Mouse (Mus musculus) G1E (cell line): ENCODE measurements around the gene Ift46. TPM values are rescaled to one million over a fixed set of nuclear protein-coding genes. Genes with fewer than 3 reads are reported as not detected.
A peak's percentile ranks its signal among the peaks of the same experiment; 100 is the strongest.

ENCODE experiments used
- ATAC-seq: 2 replicates; pipeline ENCODE4 v1.8.0; 2016; ENCODE audit warnings: mild to moderate bottlenecking; ENCODE audit not compliant: insufficient number of reproducible peaks, poor library complexity, low FRiP score, severe bottlenecking; ENCODE audit errors: extremely low read depth
- DNase-seq: peaks from one replicate; pipeline ENCODE4 v3.0.0; 2012; ENCODE audit warnings: low spot score
- H3K27me3 ChIP-seq: 2 replicates; pipeline ENCODE4 v1.6.1; 2012; ENCODE audit warnings: mild to moderate bottlenecking, low read length, inconsistent platforms; ENCODE audit not compliant: insufficient read depth
- H3K36me3 ChIP-seq: replicated peaks from 2 replicates; pipeline ENCODE3; 2012; ENCODE audit warnings: mild to moderate bottlenecking, inconsistent platforms
- H3K4me1 ChIP-seq: 2 replicates; pipeline ENCODE4 v1.6.1; 2012; ENCODE audit warnings: low read depth, low read length, inconsistent platforms, mixed read lengths; ENCODE audit not compliant: insufficient read depth
- H3K4me3 ChIP-seq: 2 replicates; pipeline ENCODE4 v1.5.1; 2012; ENCODE audit warnings: low read depth, mild to moderate bottlenecking, inconsistent platforms, low read length, moderate library complexity, mixed read lengths
- H3K9me3 ChIP-seq: replicated peaks from 2 replicates; pipeline ENCODE4 v1.6.1; 2012; ENCODE audit warnings: inconsistent platforms
- CTCF ChIP-seq: IDR thresholded peaks from 2 replicates; pipeline ENCODE4 v1.5.1; 2012; ENCODE audit warnings: low read depth, low read length, inconsistent platforms, mixed read lengths
- GATA1 ChIP-seq: IDR thresholded peaks from 2 replicates; pipeline ENCODE4 v1.6.1; 2012; ENCODE audit warnings: borderline replicate concordance, low read length, inconsistent platforms, mixed read lengths
- GATA2 ChIP-seq: IDR thresholded peaks from 2 replicates; pipeline ENCODE4 v1.6.1; 2012; ENCODE audit warnings: low read depth, low read length, inconsistent platforms, borderline replicate concordance
- POLR2AphosphoS5 ChIP-seq: IDR thresholded peaks from 2 replicates; pipeline ENCODE4 v1.6.1; 2012; ENCODE audit warnings: low read depth, low read length, inconsistent platforms; ENCODE audit not compliant: insufficient replicate concordance
- TAL1 ChIP-seq: conservative IDR thresholded peaks from 2 replicates; pipeline ENCODE4 v1.6.1; 2012; ENCODE audit warnings: low read depth, low read length, inconsistent platforms, mixed read lengths
- polyA plus RNA-seq: library from polyadenylated mRNA; stranded (reverse); fragments of >175 nt; gene quantifications from 2 replicates; pipeline ENCODE4 v1.2.3, GENCODE M21; 2012
- total RNA-seq, 2 experiments: library from RNA; stranded (forward) in 1 of 2; stranded (reverse) in 1 of 2; fragments of 200-1000 nt in 1 of 2; fragments of >200 nt in 1 of 2; fragmentation: Nextera tagmentation in 1 of 2; gene quantifications; 2 replicates each; pipeline ENCODE4 v1.2.3; 2014 to 2017

Gene Ift46
- total and polyA plus RNA-seq, 3 experiments = 1.8 to 78.2 (median 32.5) TPM

DNA sequence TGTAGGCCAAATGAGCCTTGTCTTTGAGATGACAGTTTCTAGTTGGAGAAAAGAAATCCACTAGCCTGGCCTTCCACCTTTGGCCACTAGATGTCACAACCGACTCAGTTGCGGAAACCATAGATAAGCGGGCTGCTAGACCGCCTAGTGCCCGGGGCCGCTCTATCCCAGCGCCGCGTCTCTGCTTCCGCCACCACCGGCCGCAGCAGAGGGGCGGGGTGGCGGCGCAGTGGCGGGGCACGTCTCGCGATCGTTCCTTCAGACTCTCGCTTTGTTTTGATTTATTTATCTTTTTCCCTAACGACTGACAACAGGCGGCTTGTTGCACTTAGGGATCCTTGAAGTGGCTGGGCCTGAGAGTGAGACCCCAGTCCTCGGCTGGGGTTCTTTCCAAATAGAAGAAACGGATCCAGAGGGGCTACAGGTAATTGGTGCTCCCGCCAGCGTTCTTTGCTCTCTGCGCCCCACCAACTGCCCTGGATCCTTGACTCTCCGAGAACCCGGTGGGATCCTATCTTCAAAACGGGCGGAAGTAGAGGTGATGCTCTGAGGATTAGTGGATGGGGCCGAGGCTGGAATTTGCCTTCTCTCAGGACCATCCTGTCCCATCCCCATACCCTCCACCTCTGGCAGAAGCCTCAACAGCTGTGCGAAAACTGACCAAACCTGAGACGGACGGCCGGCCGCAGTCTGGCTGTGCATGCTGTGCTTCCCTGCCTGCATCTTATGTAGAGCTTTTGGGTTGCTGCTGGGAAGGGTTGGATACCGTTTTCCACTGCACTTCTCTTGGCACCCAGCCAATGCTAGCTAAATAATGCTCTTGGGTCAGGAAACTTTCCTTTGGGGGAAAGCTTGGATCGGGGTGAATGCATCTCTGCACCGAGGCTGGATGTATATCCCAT is 5.3 kb downstream of the Ift46 start:
- no peaks in the 10 kb centered on the region for H3K9me3 ChIP-seq
- ATAC-seq = peak; percentile 99
- TF ChIP-seq GATA2 (no peak), POLR2AphosphoS5 (no peak), TAL1 (no peak), GATA1 (no peak), CTCF (peak; percentile 81)
- peak overlapping the region; percentile 79 for H3K4me3 ChIP-seq
- peaks cover 9% of the 10 kb centered on the region for H3K36me3 ChIP-seq
- peak; percentile 86 for DNase-seq
- H3K4me1 ChIP-seq = peaks cover 21% of the 10 kb centered on the region
- no peaks in the 10 kb centered on the region for H3K27me3 ChIP-seq

DNA sequence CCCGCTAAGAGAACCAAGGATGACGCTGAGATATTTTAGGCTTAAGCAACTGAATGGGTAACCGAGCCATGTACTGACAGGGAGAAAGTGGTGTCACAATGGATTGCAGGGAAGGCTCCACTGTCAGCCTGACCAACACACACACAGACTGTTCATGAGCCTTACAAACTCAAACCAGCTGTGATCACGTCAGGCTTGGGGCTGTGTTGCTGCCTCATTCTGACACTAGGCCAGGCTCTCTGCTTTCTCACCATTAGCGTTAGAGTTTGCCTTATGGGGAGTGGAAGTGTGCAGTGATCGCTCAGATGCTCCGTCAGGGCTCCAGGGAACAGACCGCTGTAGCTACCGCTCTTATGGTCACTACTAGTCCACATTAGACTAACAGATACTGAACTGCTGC is 25.1 kb downstream of the Ift46 start:
- Histone ChIP-seq H3K9me3 (no peaks in the 10 kb centered on the region), H3K36me3 (peaks cover 37% of the 10 kb centered on the region), H3K4me1 (no peaks in the 10 kb centered on the region), H3K4me3 (no peak overlapping the region), H3K27me3 (peaks cover 26% of the 10 kb centered on the region)
- TF ChIP-seq GATA1 = no peak
- no peak for TF ChIP-seq TAL1
- TF ChIP-seq CTCF = no peak
- no peak for TF ChIP-seq GATA2
- TF ChIP-seq POLR2AphosphoS5 = no peak
- ATAC-seq = no peak
- DNase-seq = no peak

- ATAC-seq = no peak
- H3K4me3 ChIP-seq = no peak overlapping the region; the same call in 1 of the 2 replicates
- H3K36me3 ChIP-seq = peaks cover 3% of the 10 kb centered on the region
- peaks cover 52% of the 10 kb centered on the region for H3K27me3 ChIP-seq
- no peak for DNase-seq
- H3K4me1 ChIP-seq = peaks cover 26% of the 10 kb centered on the region
- TF ChIP-seq GATA1 = no peak
- TF ChIP-seq CTCF = no peak
- no peak for TF ChIP-seq POLR2AphosphoS5
- TF ChIP-seq TAL1 = no peak
- no peak for TF ChIP-seq GATA2
- no peaks in the 10 kb centered on the region for H3K9me3 ChIP-seq
Observed at GRCm38 (mm10) chr9:44798298-44798697, 30.6 kb downstream of the Ift46 start.

- TF ChIP-seq GATA1 (no peak), GATA2 (no peak), TAL1 (no peak), CTCF (no peak), POLR2AphosphoS5 (no peak)
- H3K27me3 ChIP-seq = peaks cover 50% of the 10 kb centered on the region
- H3K4me1 ChIP-seq = peaks cover 26% of the 10 kb centered on the region
- peak; percentile 77 for ATAC-seq
- H3K4me3 ChIP-seq = peak within 1 kb of the TSS; percentile 76
- H3K9me3 ChIP-seq = no peaks in the 10 kb centered on the region
- DNase-seq = peak; percentile 85
- H3K36me3 ChIP-seq = peaks cover 6% of the 10 kb centered on the region
Observed at GRCm38 (mm10) chr9:44799102-44799957, 31.6 kb downstream of the Ift46 start, which contains the start of gene Tmem25. Tmem25 (minus strand) TSS chr9:44799307.

DNA sequence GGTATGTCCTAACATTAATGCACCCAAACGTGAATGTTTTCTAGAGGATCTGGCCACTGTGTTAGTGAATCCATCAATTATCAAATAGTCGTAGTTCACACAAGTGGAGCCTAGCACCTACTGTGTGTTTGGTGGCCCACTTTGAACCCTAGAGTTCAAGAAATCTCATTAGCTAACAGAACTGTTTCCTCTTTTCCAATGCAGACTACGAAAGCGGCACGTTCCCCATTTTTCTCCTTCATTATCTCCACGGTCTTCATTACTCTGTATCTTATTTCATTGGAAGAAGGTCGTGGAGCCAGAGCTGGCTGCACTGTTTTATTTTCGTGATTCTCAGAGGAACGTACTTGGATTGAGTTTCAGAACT is 32.2 kb downstream of the Ift46 start:
- DNase-seq = no peak
- TF ChIP-seq CTCF (no peak), GATA1 (no peak), POLR2AphosphoS5 (no peak), TAL1 (no peak), GATA2 (no peak)
- H3K9me3 ChIP-seq = no peaks in the 10 kb centered on the region
- peak overlapping the region; percentile 76 for H3K4me3 ChIP-seq
- no peak for ATAC-seq
- peaks cover 44% of the 10 kb centered on the region for H3K27me3 ChIP-seq
- peaks cover 26% of the 10 kb centered on the region for H3K4me1 ChIP-seq
- peaks cover 10% of the 10 kb centered on the region for H3K36me3 ChIP-seq

DNA sequence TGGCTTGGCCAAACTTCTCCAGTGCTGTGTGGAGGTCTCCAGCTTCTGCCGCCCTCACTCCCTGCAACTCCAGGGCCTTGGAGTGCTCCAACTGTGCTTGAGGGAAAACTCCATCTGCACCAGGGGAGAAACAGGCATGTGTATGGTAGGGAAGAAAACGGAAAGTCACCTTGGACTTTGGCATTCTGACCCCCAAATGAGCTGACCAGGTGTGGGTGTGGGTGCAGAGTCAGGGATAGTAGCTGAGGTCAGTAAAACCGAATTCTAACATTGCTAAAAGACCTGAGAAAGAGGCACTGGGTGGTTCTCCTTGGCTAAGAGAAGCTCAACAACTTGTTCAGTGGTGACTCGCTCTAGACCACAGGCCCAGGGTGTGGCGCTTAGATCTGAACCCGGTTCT is 34.0 kb downstream of the Ift46 start:
- DNase-seq (no peak), ATAC-seq (no peak)
- TF ChIP-seq GATA2 = no peak
- Histone ChIP-seq H3K9me3 (no peaks in the 10 kb centered on the region), H3K4me1 (peaks cover 26% of the 10 kb centered on the region), H3K27me3 (peaks cover 30% of the 10 kb centered on the region), H3K36me3 (peaks cover 26% of the 10 kb centered on the region), H3K4me3 (no peak overlapping the region)
